10 mouse cellular contexts compared by ENCODE assay signal in the genomic region with DNA sequence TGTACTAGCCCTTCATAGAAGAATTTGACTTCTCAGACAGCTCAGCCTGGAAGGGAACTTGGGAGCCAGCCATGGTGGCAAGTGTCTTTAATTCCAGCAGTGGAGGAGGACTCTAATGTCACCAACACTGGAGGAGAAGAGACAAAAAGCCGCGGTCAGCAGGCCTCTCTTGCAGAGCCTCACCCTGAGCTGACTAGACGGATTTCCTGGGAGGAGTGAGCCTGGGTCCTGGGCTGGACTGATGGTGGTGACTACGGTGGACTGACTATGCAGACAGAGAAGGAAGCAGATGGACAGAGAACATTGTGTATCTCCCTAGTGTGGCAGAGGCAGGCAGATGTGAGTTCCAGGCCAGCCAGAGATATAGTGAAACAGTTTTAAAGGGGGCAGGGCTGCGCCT. TPM values are rescaled to one million over a fixed set of nuclear protein-coding genes. Genes with fewer than 3 reads are reported as not detected.
DNase-seq lines count a peak whose midpoint lies in the region; ATAC-seq and TF ChIP-seq lines count a peak whose summit lies in the region.
"Had no signal": no experiment of that assay in that cellular context is flagged by ENCODE, and none has a peak within 500 bp of the region (broad histone marks: within the 10 kb centered on the region; RNA-seq: fewer than 3 reads in every experiment).

No protein-coding gene starts in this region.

- peak overlapping the region; percentile 1; the same call in 1 of the 2 replicates for H3K27ac ChIP-seq in left cerebral cortex, adult 2 months
- H3K27ac ChIP-seq: heart, embryonic 15.5 days had no signal

- ATAC-seq in megakaryocyte, adult 5-6 weeks (ENCODE audit: poor library complexity, severe bottlenecking) = peak; percentile 28

- no peak for TF ChIP-seq CTCF in left cerebral cortex, adult 2 months (IDR thresholded peaks at IDR 0.05)

- no peak overlapping the region for H3K4me3 ChIP-seq in left cerebral cortex, adult 2 months
- H3K4me3 ChIP-seq: heart, embryonic 15.5 days had no signal

- peak; percentile 42 to 44 for DNase-seq in adrenal gland, postnatal 36 days
- no peak for DNase-seq in adrenal gland, postnatal 4 days (ENCODE audit: low spot score in 2 of 2)
- no peak for DNase-seq in left cerebral cortex, adult 2 months (ENCODE audit: extremely low spot score in 1 of 2, low spot score in 2 of 2)
- no peak for DNase-seq in left cerebral cortex, adult 18-20 months (ENCODE audit: low spot score in 2 of 2)
- peak; percentile 27 for DNase-seq in heart, postnatal 4 days
- no peak for DNase-seq in cerebellum, adult 8-10 months
- DNase-seq in thymus, postnatal 14 days = no peak
- DNase-seq: cerebellum, postnatal 10 days had no signal

- intact Hi-C loops in left cerebral cortex, adult 2 months (cut with DNase I) = no loop called here

RNA-seq across cellular contexts. Expression of a gene that starts 2.0 kb away (rescaled TPM):
- total RNA-seq in adrenal gland, postnatal 36 days (2021) = 1 to 10 TPM; 5.2 to 9.7 TPM
- 10 to 100 TPM in 1 of 2 experiments, 1 to 10 TPM in 1; 5.2 to 10.3 TPM for total RNA-seq in adrenal gland, postnatal 4 days (2021)
- total RNA-seq in left cerebral cortex, adult 2 months (2021) = 10 to 100 TPM in 1 of 2 experiments, 1 to 10 TPM in 1; 8.1 to 10.2 TPM
- total RNA-seq in left cerebral cortex, adult 18-20 months (2021) = 1 to 10 TPM; 5.3 to 7.7 TPM
- 1 to 10 TPM; 2.1 to 2.5 TPM for total RNA-seq in heart, postnatal 4 days (2021)
- 284 and 306 TPM in 2 replicates for total RNA-seq in megakaryocyte, adult 5-6 weeks (2015)
- 339 and 371 TPM in 2 replicates for total RNA-seq in megakaryocyte, adult 5-6 weeks (2017)

RNA-seq across cellular contexts. Expression of a gene that starts 47.6 kb away (rescaled TPM):
- total RNA-seq in adrenal gland, postnatal 36 days (2021) = 1 to 10 TPM; 8.1 to 9.3 TPM
- total RNA-seq in adrenal gland, postnatal 4 days (2021) = 10 to 100 TPM; 13.9 to 15.9 TPM
- 10 to 100 TPM; 17.7 to 20.1 TPM for total RNA-seq in left cerebral cortex, adult 2 months (2021)
- 10 to 100 TPM; 14.9 to 17.6 TPM for total RNA-seq in left cerebral cortex, adult 18-20 months (2021)
- total RNA-seq in heart, postnatal 4 days (2021) = 1 to 10 TPM; 6.9 to 9.3 TPM
- 2.7 and 4.4 TPM in 2 replicates for total RNA-seq in megakaryocyte, adult 5-6 weeks (2015)
- 2.5 and 3.2 TPM in 2 replicates for total RNA-seq in megakaryocyte, adult 5-6 weeks (2017)

RNA-seq across cellular contexts. Expression of a gene that starts 54.8 kb away (rescaled TPM):
- total RNA-seq in adrenal gland, postnatal 36 days (2021) = 10 to 100 TPM; 30.4 to 31.6 TPM
- 10 to 100 TPM; 33.0 to 35.6 TPM for total RNA-seq in adrenal gland, postnatal 4 days (2021)
- 10 to 100 TPM; 15.4 to 19.2 TPM for total RNA-seq in left cerebral cortex, adult 2 months (2021)
- total RNA-seq in left cerebral cortex, adult 18-20 months (2021) = 10 to 100 TPM; 14.1 to 15.7 TPM
- total RNA-seq in heart, postnatal 4 days (2021) = 10 to 100 TPM; 26.9 to 30.6 TPM
- 2.9 and 3.4 TPM in 2 replicates for total RNA-seq in megakaryocyte, adult 5-6 weeks (2015)
- 1.8 and 2.1 TPM in 2 replicates for total RNA-seq in megakaryocyte, adult 5-6 weeks (2017)

Comparison
In these comparisons a context has a peak if more than half of its experiments do, and no peak if none do; other contexts are left out.
1. DNase-seq: peak in adrenal gland, postnatal 36 days (2 of 2) and heart, postnatal 4 days (single experiment); none in adrenal gland, postnatal 4 days (0 of 2), left cerebral cortex, adult 2 months (0 of 2), left cerebral cortex, adult 18-20 months (0 of 2), cerebellum, adult 8-10 months (single experiment) and thymus, postnatal 14 days (single experiment).
2. RNA of a gene that starts 2.0 kb away (total RNA-seq): 284 to 371 TPM in megakaryocyte, adult 5-6 weeks; 5.2 to 10.3 TPM in adrenal gland, postnatal 4 days, 8.1 to 10.2 TPM in left cerebral cortex, adult 2 months, 5.2 to 9.7 TPM in adrenal gland, postnatal 36 days, 5.3 to 7.7 TPM in left cerebral cortex, adult 18-20 months and 2.1 to 2.5 TPM in heart, postnatal 4 days; every median in the first group is over 10 times any median in the second.